Mouse (Mus musculus): Measurements from ENCODE around the gene Cbfa2t2. TPM values are rescaled to one million over a fixed set of nuclear protein-coding genes. Genes with fewer than 3 reads are reported as not detected.

Cbfa2t2 gene
- total and polyA plus RNA-seq, 3 experiments = 7.8 to 17.3 (median 15.6) TPM

DNA sequence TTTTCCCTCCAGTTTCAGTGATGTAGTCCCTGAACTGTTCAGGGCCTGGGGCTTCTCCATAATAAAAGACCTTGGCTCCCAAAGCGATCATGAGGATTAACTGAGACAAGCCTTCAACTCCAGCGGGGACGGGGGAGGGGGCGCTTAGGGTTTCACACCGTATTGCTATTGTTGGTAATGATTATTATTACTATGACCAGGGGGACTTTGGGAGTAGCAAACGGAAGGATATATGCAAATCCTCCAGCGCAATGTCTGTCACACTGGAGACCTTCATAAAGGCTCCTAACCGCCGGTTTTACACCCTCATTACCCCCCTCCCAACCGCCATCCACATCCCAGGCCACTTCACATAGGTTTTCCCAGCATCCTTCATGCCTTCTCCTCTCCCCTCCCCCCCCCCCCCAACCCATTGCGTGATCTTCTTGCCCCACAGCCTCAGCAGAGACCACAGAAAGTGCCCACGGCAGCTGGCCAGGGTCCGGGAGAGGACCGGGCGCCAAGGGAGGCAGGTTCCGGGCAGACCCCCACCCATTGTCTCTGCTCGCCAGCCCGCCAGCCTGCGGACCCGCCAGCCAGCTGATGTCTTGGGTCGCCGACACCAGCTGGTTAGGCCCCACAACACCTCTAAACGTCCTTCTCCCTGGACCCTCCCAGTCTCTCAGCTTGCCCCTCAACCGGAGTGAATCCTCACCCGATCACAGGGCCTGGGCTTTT lies 9.9 kb upstream of the Cbfa2t2 start:
- Histone ChIP-seq H3K27ac (no peak overlapping the region), H3K27me3 (ENCODE audit: control insufficient read depth, insufficient read depth, low read length) (no peaks in the 10 kb centered on the region), H3K36me3 (ENCODE audit: control insufficient read depth, insufficient read depth, low read length) (no peaks in the 10 kb centered on the region), H3K9ac (ENCODE audit: low read depth, low read length) (peak overlapping the region; percentile 68), H3K79me2 (replicated peaks; ENCODE audit: control insufficient read depth, insufficient read depth, low read length) (no peaks in the 10 kb centered on the region), H3K4me3 (no peak overlapping the region), H3K4me1 (ENCODE audit: control insufficient read depth, insufficient read depth, low read length) (no peaks in the 10 kb centered on the region)
- WGBS = 14% methylated on average over 25 of the region's 25 CpGs
- DNase-seq = no peak
- TF ChIP-seq POLR2A (IDR thresholded peaks at IDR 0.05; ENCODE audit: insufficient read depth, low read depth, low read length) = no peak
- TF ChIP-seq EP300 (IDR thresholded peaks at IDR 0.05; ENCODE audit: insufficient read depth, low read depth, low read length) = no peak
- TF ChIP-seq CTCF (IDR thresholded peaks at IDR 0.05) = no peak
- intact Hi-C loops (cut with DNase I) = no loop called here

DNA sequence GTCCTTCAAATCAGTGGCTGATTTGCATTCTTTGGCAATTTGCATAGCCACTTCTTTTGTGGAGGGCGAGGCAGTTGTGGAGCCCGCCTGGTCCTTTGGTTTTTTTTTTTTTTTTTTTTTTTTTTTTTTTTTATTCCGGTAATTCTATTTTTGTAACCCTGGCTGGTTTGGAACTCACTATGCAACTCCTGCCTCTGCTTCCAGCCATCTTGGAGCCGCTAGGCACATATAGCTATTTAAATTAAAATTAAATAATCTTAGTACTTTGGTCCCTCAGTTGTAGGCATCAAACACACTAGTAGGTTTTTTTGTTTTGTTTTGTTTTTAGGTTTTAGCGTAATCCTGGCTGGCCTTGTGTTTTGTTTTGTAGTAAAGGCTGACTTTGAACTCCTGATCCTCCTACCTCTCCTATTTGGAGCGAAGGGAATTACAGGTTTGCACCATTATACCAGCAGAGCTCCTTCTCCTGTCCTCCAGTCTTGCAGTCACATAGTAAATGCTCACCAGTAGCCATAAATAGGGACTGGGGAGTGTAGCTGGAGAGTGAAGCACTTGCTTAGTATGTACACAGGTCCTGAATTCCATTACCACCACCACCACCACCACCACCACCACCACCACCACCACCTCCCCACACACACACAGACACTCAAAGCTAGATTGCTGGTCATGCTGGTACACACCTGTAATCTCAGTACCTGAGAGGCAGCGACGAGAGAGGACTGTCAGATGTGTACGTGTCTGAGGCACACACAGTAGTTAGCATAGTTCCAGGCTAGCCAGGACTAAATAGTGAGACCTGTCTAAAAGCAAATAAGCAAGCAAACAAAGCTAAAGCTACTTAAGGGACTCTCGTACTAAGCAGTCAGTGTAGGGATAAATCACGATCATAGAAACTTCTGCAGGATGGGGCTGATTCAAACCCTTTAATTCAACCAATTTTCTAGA lies 9.1 kb upstream of the Cbfa2t2 start:
- Histone ChIP-seq H3K79me2 (replicated peaks; ENCODE audit: control insufficient read depth, insufficient read depth, low read length) (no peaks in the 10 kb centered on the region), H3K36me3 (ENCODE audit: control insufficient read depth, insufficient read depth, low read length) (no peaks in the 10 kb centered on the region), H3K9ac (ENCODE audit: low read depth, low read length) (peak overlapping the region; percentile 68), H3K27ac (no peak overlapping the region), H3K4me1 (ENCODE audit: control insufficient read depth, insufficient read depth, low read length) (no peaks in the 10 kb centered on the region), H3K27me3 (ENCODE audit: control insufficient read depth, insufficient read depth, low read length) (no peaks in the 10 kb centered on the region), H3K4me3 (no peak overlapping the region)
- no peak for TF ChIP-seq EP300 (IDR thresholded peaks at IDR 0.05; ENCODE audit: insufficient read depth, low read depth, low read length)
- TF ChIP-seq CTCF (IDR thresholded peaks at IDR 0.05) = no peak
- no peak for TF ChIP-seq POLR2A (IDR thresholded peaks at IDR 0.05; ENCODE audit: insufficient read depth, low read depth, low read length)
- DNase-seq = no peak
- intact Hi-C loops (cut with DNase I) = no loop called here
- 68% methylated on average over 11 of the region's 11 CpGs for WGBS

DNA sequence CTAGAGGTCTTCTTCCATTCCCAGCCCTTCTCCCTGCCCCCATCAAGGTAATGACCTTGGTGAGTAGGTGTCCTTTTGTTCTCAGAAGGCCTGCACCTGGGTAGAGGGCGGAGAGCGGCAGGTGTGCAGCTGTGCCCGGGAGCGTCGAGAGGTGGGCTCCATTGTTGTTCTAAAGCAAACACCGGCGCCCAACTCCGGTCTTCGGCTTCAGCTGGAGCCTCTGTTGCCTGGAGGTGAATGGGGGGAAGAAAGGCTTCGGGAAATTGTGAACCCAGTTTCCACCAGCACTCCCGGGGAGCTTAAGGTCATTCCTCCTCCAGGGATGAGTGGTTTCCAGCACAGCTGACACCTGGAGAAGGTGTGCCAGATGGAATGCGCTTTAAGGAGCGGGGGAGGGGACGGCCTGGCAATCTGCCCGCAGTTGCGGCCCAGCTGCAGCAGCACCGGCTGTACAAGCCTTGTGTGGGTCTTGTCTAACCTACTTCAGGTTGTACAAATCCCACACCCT lies 8.4 kb upstream of the Cbfa2t2 start:
- TF ChIP-seq EP300 (IDR thresholded peaks at IDR 0.05; ENCODE audit: insufficient read depth, low read depth, low read length) (no peak), CTCF (IDR thresholded peaks at IDR 0.05) (no peak), POLR2A (IDR thresholded peaks at IDR 0.05; ENCODE audit: insufficient read depth, low read depth, low read length) (no peak)
- H3K4me1 ChIP-seq (ENCODE audit: control insufficient read depth, insufficient read depth, low read length) = no peaks in the 10 kb centered on the region
- intact Hi-C loops (cut with DNase I) = no loop called here
- no peaks in the 10 kb centered on the region for H3K79me2 ChIP-seq (replicated peaks; ENCODE audit: control insufficient read depth, insufficient read depth, low read length)
- H3K27me3 ChIP-seq (ENCODE audit: control insufficient read depth, insufficient read depth, low read length) = no peaks in the 10 kb centered on the region
- H3K27ac ChIP-seq = no peak overlapping the region
- no peak overlapping the region for H3K4me3 ChIP-seq
- H3K36me3 ChIP-seq (ENCODE audit: control insufficient read depth, insufficient read depth, low read length) = no peaks in the 10 kb centered on the region
- no peak for DNase-seq
- 35% methylated on average over 17 of the region's 17 CpGs for WGBS
- H3K9ac ChIP-seq (ENCODE audit: low read depth, low read length) = no peak overlapping the region

DNA sequence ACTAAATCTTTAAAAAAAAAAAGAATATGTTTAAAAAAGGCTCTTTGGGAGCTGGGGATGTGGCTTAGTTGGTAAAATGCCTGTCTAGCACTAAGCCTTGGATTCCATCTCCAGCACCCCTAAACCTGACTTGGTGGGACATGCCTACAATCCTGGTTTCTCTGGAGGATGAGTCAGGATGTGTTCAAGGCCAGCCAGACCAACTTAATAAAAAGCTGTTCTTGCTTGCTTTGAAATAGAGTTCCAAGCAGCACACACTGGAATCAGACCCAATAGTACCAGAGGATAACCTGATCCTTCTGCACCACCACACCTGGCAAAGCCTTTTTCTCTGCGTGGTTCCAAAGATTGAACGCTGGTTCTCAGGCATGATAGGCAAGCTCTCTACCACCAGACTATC lies 5.7 kb upstream of the Cbfa2t2 start:
- Histone ChIP-seq H3K36me3 (ENCODE audit: control insufficient read depth, insufficient read depth, low read length) (peaks cover 2% of the 10 kb centered on the region; the same call in 1 of the 2 replicates), H3K9ac (ENCODE audit: low read depth, low read length) (no peak overlapping the region), H3K27me3 (ENCODE audit: control insufficient read depth, insufficient read depth, low read length) (no peaks in the 10 kb centered on the region), H3K79me2 (replicated peaks; ENCODE audit: control insufficient read depth, insufficient read depth, low read length) (no peaks in the 10 kb centered on the region), H3K4me1 (ENCODE audit: control insufficient read depth, insufficient read depth, low read length) (no peaks in the 10 kb centered on the region; the same call in 1 of the 2 replicates), H3K4me3 (no peak overlapping the region), H3K27ac (no peak overlapping the region)
- DNase-seq = no peak
- intact Hi-C loops (cut with DNase I) = loop anchor here (10.0 kb wide), 1 partner anchor 364 kb away; the partner anchor contains the start of genes Raly and a
- WGBS = 93% methylated on average over 2 of the region's 2 CpGs
- no peak for TF ChIP-seq POLR2A (IDR thresholded peaks at IDR 0.05; ENCODE audit: insufficient read depth, low read depth, low read length)
- TF ChIP-seq EP300 (IDR thresholded peaks at IDR 0.05; ENCODE audit: insufficient read depth, low read depth, low read length) = no peak
- TF ChIP-seq CTCF (IDR thresholded peaks at IDR 0.05) = no peak

DNA sequence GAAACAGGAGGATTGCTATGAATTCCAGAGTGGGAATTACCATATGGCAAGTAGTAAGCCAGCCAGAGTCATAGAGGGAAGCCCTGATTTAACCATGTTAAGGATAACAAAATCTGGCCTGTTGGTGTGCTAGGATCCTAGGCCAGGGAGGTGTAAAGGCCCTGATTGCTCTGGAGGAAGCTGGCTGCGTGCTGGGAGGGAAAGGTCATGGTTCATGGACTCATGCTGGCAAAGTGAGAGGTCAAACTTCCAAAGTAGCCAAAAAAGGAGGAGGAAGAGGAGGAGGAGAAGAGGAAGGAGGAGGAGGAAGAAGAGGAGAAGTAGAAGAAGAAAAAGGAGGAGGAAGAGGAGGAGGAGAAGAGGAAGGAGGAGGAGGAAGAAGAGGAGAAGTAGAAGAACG lies 3.6 kb upstream of the Cbfa2t2 start:
- peaks cover 6% of the 10 kb centered on the region; the same call in 1 of the 2 replicates for H3K36me3 ChIP-seq (ENCODE audit: control insufficient read depth, insufficient read depth, low read length)
- peaks cover 2% of the 10 kb centered on the region; the same call in 1 of the 2 replicates for H3K79me2 ChIP-seq (replicated peaks; ENCODE audit: control insufficient read depth, insufficient read depth, low read length)
- no peak overlapping the region for H3K4me3 ChIP-seq
- no peak for DNase-seq
- no peak overlapping the region for H3K27ac ChIP-seq
- H3K27me3 ChIP-seq (ENCODE audit: control insufficient read depth, insufficient read depth, low read length) = no peaks in the 10 kb centered on the region
- H3K4me1 ChIP-seq (ENCODE audit: control insufficient read depth, insufficient read depth, low read length) = peaks cover 3% of the 10 kb centered on the region
- H3K9ac ChIP-seq (ENCODE audit: low read depth, low read length) = no peak overlapping the region
- 44% methylated on average over 2 of the region's 2 CpGs for WGBS
- TF ChIP-seq CTCF (IDR thresholded peaks at IDR 0.05) = no peak
- TF ChIP-seq POLR2A (IDR thresholded peaks at IDR 0.05; ENCODE audit: insufficient read depth, low read depth, low read length) = no peak
- TF ChIP-seq EP300 (IDR thresholded peaks at IDR 0.05; ENCODE audit: insufficient read depth, low read depth, low read length) = no peak
- intact Hi-C loops (cut with DNase I) = loop anchor here (10.0 kb wide), 1 partner anchor 362 kb away; the partner anchor contains the start of genes Raly and a
